Mouse (Mus musculus): ENCODE data around the gene Ndufb7. TPM values are rescaled to one million over a fixed set of nuclear protein-coding genes. Genes with fewer than 3 reads are reported as not detected.
A peak's percentile ranks its signal among the peaks of the same experiment; 100 is the strongest.

Ndufb7 gene
- polyA plus RNA-seq, 1 experiment, result 302 TPM

DNA sequence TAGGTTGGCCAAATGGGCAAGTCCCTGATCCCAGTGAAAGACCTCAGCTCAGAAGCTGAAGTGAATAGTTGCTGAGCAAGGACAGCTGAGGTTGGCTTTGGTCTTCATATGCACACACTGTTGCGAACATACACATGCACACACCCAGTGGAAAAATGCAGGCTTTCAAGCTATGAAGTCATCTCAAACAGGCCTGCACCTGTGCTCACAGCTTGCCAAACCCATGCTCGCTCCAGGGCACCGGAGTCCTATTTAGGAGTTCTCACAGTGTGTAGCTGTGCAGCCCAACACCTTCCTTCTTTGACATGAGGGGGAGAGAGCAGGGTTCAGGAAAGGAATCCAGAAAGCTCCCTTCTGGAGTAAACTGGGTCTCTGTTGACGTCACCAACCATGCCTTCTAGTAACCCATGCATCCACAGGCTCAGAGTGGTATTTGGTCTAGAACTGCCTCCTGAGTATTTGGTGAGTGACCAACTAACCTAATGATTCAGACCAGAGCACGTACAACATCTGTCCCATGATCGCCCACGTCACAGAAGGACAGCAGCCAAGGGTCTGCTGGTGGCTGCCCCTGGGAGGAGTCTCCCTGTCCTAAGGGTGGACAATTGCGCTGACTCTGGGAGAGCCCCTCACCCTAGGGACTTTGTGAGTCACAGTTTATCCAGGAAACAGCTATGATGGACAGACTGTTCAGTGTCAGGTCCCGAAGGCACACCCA, 53.3 kb downstream of the Ndufb7 start:
- H3K4me3 ChIP-seq (ENCODE audit: insufficient read depth, poor library complexity, severe bottlenecking), result no peak overlapping the region
- no peak overlapping the region for H3ac ChIP-seq (ENCODE audit: control insufficient read depth, insufficient read length, low read depth)
- H3K79me2 ChIP-seq (ENCODE audit: control insufficient read depth, insufficient read depth), result no peaks in the 10 kb centered on the region
- no peaks in the 10 kb centered on the region for H3K27me3 ChIP-seq (ENCODE audit: control insufficient read depth, insufficient read depth, insufficient read length)
- no peaks in the 10 kb centered on the region for H3K36me3 ChIP-seq (ENCODE audit: control insufficient read depth, insufficient read depth)
- H3K79me3 ChIP-seq (ENCODE audit: low read depth), result no peaks in the 10 kb centered on the region
- TF ChIP-seq MYOD1 (IDR thresholded peaks at IDR 0.05; ENCODE audit: control insufficient read depth, insufficient read length, low read depth) (peak; percentile 18), USF1 (IDR thresholded peaks at IDR 0.05; ENCODE audit: low read depth) (no peak)

Other genes with a start within 250 kb of the Ndufb7 start
- gene Elmod2, start 234.2 kb upstream of the Ndufb7 start, polyA plus RNA-seq (2012; fragmentation: generic; extraction: Trizol), result 1.3 TPM
- gene Mgat4d, start 218.2 kb upstream of the Ndufb7 start, polyA plus RNA-seq (2012; fragmentation: generic; extraction: Trizol), result not detected
- gene Clgn, start 176.8 kb upstream of the Ndufb7 start, polyA plus RNA-seq (2012; fragmentation: generic; extraction: Trizol), result not detected
- 41.6 TPM for gene Scoc, start 108.3 kb upstream of the Ndufb7 start, polyA plus RNA-seq (2012; fragmentation: generic; extraction: Trizol)
- gene Olfr370, start 30.9 kb upstream of the Ndufb7 start, polyA plus RNA-seq (2012; fragmentation: generic; extraction: Trizol), result not detected
- gene Tecr, start 41.3 kb downstream of the Ndufb7 start, polyA plus RNA-seq (2012; fragmentation: generic; extraction: Trizol), result 193 TPM
- 41.0 TPM for gene Dnajb1, start 41.5 kb downstream of the Ndufb7 start, polyA plus RNA-seq (2012; fragmentation: generic; extraction: Trizol)
- 81.8 TPM for gene Gipc1, start 86.0 kb downstream of the Ndufb7 start, polyA plus RNA-seq (2012; fragmentation: generic; extraction: Trizol)
- 0.56 TPM for gene Ptger1, start 100.0 kb downstream of the Ndufb7 start, polyA plus RNA-seq (2012; fragmentation: generic; extraction: Trizol)
- 26.6 TPM for gene Pkn1, start 132.5 kb downstream of the Ndufb7 start, polyA plus RNA-seq (2012; fragmentation: generic; extraction: Trizol)
- gene Ddx39, start 148.5 kb downstream of the Ndufb7 start, polyA plus RNA-seq (2012; fragmentation: generic; extraction: Trizol), result 271 TPM
- 114 TPM for gene Adgre5, start 174.7 kb downstream of the Ndufb7 start, polyA plus RNA-seq (2012; fragmentation: generic; extraction: Trizol)

Data from C2C12 (cell line).